14 mouse cellular contexts compared by ENCODE assay signal in the genomic region with DNA sequence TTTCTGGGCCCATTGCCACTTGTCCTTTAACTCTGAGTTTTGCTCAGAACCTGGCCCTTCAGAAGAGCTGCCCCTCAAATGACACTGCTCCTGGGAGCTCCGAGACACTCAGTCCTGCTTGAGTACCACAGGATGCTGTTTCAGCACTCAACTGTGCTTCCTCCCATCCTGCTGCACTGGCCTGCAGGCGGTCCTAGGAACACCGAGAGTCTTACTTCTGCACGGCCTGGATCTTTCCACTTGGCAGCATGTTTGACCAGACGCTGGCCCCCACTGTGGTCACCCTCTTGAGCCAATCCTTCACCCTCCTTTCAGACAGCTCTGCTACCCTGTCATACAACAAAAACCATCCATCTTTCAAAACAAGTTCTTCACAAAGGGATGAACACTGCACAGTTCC.
A peak's percentile ranks its signal among the peaks of the same experiment; 100 is the strongest.
DNase-seq lines count a peak whose midpoint lies in the region; TF ChIP-seq lines count a peak whose summit lies in the region.
"Had no signal": no experiment of that assay in that cellular context is flagged by ENCODE, and none has a peak within 500 bp of the region (broad histone marks: within the 10 kb centered on the region; RNA-seq: fewer than 3 reads in every experiment).

No protein-coding gene starts in this region.

- 76% methylated on average over 5 of the region's 5 CpGs for WGBS in heart, embryonic 10.5 days

- H3K9me3 ChIP-seq in heart, embryonic 10.5 days, result no peaks in the 10 kb centered on the region
- H3K9me3 ChIP-seq: embryonic facial prominence, embryonic 12.5 days; forebrain, embryonic 15.5 days; hindbrain, embryonic 12.5 days had no signal

- H3K4me3 ChIP-seq in heart, embryonic 10.5 days, result no peak overlapping the region
- H3K4me3 ChIP-seq in layer of hippocampus, adult 2 months, result no peak overlapping the region
- H3K4me3 ChIP-seq: embryonic facial prominence, embryonic 12.5 days; forebrain, embryonic 15.5 days; hindbrain, embryonic 12.5 days had no signal

- 0 out of 2 replicates have a peak, but pooled peaks cover 2% of the 10 kb centered on the region for H3K36me3 ChIP-seq in heart, embryonic 10.5 days
- H3K36me3 ChIP-seq: embryonic facial prominence, embryonic 12.5 days; forebrain, embryonic 15.5 days; hindbrain, embryonic 12.5 days had no signal

- no peak for TF ChIP-seq CTCF in layer of hippocampus, adult 2 months (conservative IDR thresholded peaks at IDR 0.05)

- 0 out of 2 replicates have a peak overlapping the region, but pooled peaks have one; percentile 32 for H3K27ac ChIP-seq in heart, embryonic 10.5 days
- H3K27ac ChIP-seq in layer of hippocampus, adult 2 months, result peak overlapping the region; percentile 61; the same call in 1 of the 2 replicates
- H3K27ac ChIP-seq: embryonic facial prominence, embryonic 12.5 days; forebrain, embryonic 15.5 days; hindbrain, embryonic 12.5 days had no signal

- H3K27me3 ChIP-seq in heart, embryonic 10.5 days (ENCODE audit: insufficient read depth, poor library complexity, severe bottlenecking), result no peaks in the 10 kb centered on the region
- H3K27me3 ChIP-seq: embryonic facial prominence, embryonic 12.5 days; forebrain, embryonic 15.5 days; hindbrain, embryonic 12.5 days; Patski had no signal

- H3K4me1 ChIP-seq in heart, embryonic 10.5 days, result peaks cover 76% of the 10 kb centered on the region

- DNase-seq in cerebellum, adult 11-12 months, result peak; percentile 60
- DNase-seq in cerebellum, adult 11 months, result no peak
- DNase-seq in heart, embryonic 10.5 days (ENCODE audit: low spot score), result no peak
- no peak for DNase-seq in heart, adult 9 months (ENCODE audit: low spot score in 2 of 2)
- DNase-seq in layer of hippocampus, adult 2 months (ENCODE audit: low spot score in 2 of 2), result no peak
- DNase-seq in layer of hippocampus, adult 9-11 months, result no peak
- DNase-seq in B cell, adult 2 months, result no peak
- DNase-seq: gastrocnemius, postnatal 36 days; heart, postnatal 4 days; kidney, adult 8-10 months had no signal
